Mouse (Mus musculus): ENCODE measurements around the gene Washc2.

DNA sequence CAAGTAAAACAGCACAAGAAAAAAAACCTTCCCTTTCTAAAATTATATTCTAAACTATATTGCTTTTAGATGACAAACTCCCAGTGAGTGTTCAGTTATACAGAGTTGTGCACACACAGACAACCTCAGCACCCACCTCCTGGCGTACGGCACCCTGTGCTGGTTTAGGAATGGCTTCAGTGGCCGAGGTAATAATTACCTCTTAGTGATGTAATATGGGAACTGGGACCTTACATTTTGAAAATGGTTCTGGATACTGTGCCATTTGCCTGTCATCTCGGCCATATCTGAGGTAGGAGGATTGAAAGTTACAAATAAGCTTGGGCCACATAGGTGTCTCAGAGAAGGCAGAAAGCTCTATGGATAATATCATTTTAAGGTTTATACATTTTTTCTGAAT, 78.5 kb downstream of the Washc2 start:
- no peak for TF ChIP-seq CTCF (IDR thresholded peaks at IDR 0.05; ENCODE audit: low read depth)
- no peak for TF ChIP-seq EP300 (IDR thresholded peaks at IDR 0.05; ENCODE audit: low read depth)

All from liver, embryonic 14.5 days (tissue).